Mouse (Mus musculus) lung, adult 2 months (tissue): ENCODE results near the gene Meox1.

ENCODE experiments used
- CTCF ChIP-seq: fragments of 200-500 bp; IDR thresholded peaks from 2 replicates; pipeline ENCODE4 v1.5.1; 2011; ENCODE audit warnings: mild to moderate bottlenecking, low read length, control low read depth; ENCODE audit not compliant: insufficient read depth
- POLR2A ChIP-seq: fragments of 200-500 bp; IDR thresholded peaks from 2 replicates; pipeline ENCODE4 v1.6.1; 2011; ENCODE audit warnings: low read depth, mild to moderate bottlenecking, control low read depth, low read length, borderline replicate concordance; ENCODE audit errors: extremely low read depth

- TF ChIP-seq CTCF (no peak), POLR2A (no peak)
These were observed 43.1 kb downstream of the Meox1 start for GRCm38 (mm10) chr11:101851042-101851441.
